Mouse (Mus musculus) limb, embryonic 11.5 days (tissue): ENCODE measurements at regions not wholly inside any gene's neighbourhood (a gene's known extent, or its start where the extent isn't known, plus 50 kb on each side); places are given as distances from the start of the nearest gene placed in this dataset.

Source experiments
- ATAC-seq: fragments of 200-750 bp; cut with Nextera tagmentation; 2 replicates; pipeline ENCODE4 v1.8.0; 2017; ENCODE audit warnings: low read depth; ENCODE audit not compliant: insufficient number of reproducible peaks, low FRiP score, low TSS enrichment
- DNase-seq: peaks from one replicate; pipeline ENCODE4 v3.0.0-alpha.2; 2015; ENCODE audit warnings: low spot score
- H3K27ac ChIP-seq: fragments of 300-500 bp; sonication (generic); replicated peaks from 2 replicates; pipeline ENCODE4 v1.5.1; 2014; ENCODE audit warnings: low read depth, mild to moderate bottlenecking, low read length
- H3K27me3 ChIP-seq: fragments of 300-500 bp; sonication (generic); 2 replicates; pipeline ENCODE4 v1.6.1; 2014; ENCODE audit warnings: mild to moderate bottlenecking, low read length, mixed read lengths; ENCODE audit not compliant: control insufficient read depth, insufficient read depth
- H3K36me3 ChIP-seq: fragments of 300-500 bp; sonication (generic); 2 replicates; pipeline ENCODE4 v1.6.1; 2014; ENCODE audit warnings: mild to moderate bottlenecking, low read length, moderate library complexity, mixed read lengths; ENCODE audit not compliant: control insufficient read depth, insufficient read depth
- H3K4me1 ChIP-seq: fragments of 300-500 bp; sonication (generic); 2 replicates; pipeline ENCODE4 v1.6.1; 2014; ENCODE audit warnings: low read length, mixed read lengths; ENCODE audit not compliant: control insufficient read depth, insufficient read depth
- H3K4me2 ChIP-seq: fragments of 300-500 bp; sonication (generic); 2 replicates; pipeline ENCODE4 v1.6.1; 2014; ENCODE audit warnings: low read depth, mild to moderate bottlenecking, moderate library complexity; ENCODE audit not compliant: severe bottlenecking
- H3K4me3 ChIP-seq: fragments of 300-500 bp; sonication (generic); 2 replicates; pipeline ENCODE4 v1.5.1; 2014; ENCODE audit warnings: low read depth, low read length
- H3K9ac ChIP-seq: fragments of 300-500 bp; sonication (generic); 2 replicates; pipeline ENCODE4 v1.6.1; 2014; ENCODE audit warnings: mild to moderate bottlenecking, low read length
- H3K9me3 ChIP-seq: fragments of 300-500 bp; sonication (generic); 2 replicates; pipeline ENCODE4 v1.6.1; 2016; ENCODE audit warnings: low read length; ENCODE audit not compliant: control insufficient read depth
- WGBS: fragments of 180-500 bp; shearing (Covaris S2); extraction: QIAGEN DNeasy Blood & Tissue Kit; methylation state at CpG from one replicate; pipeline ENCODE4 v1.1.7; 2014; 5-methylcytosine and 5-hydroxymethylcytosine counted together

DNA sequence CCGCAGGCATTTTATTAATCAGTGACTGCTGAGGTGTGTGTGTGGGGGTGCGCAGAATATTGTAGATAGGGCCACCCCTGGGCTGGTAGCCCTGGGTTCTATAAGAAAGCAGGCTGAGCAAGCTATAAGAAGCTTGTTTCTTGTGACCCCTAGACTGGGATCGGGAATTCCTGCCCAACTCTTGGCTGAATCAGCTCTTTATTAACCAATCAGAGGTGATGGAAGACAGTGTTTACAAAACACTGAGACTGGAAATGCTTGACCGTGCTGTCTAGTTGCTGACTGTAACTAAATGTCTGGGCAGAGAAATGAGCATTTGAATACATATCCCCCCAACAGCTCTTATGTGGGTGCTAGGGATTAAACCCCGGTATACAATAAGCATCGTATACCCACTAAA, 114.8 kb upstream of the Pitx1 start:
- no peaks in the 10 kb centered on the region for H3K9me3 ChIP-seq
- H3K4me1 ChIP-seq = peaks cover 4% of the 10 kb centered on the region; the same call in 1 of the 2 replicates
- ATAC-seq = no peak
- no peak overlapping the region for H3K27ac ChIP-seq
- no peaks in the 10 kb centered on the region for H3K27me3 ChIP-seq
- WGBS = 85% methylated on average over 6 of the region's 6 CpGs
- no peak overlapping the region for H3K9ac ChIP-seq
- no peak for DNase-seq
- H3K4me3 ChIP-seq = no peak overlapping the region
- H3K4me2 ChIP-seq = no peak overlapping the region
- H3K36me3 ChIP-seq = no peaks in the 10 kb centered on the region

GRCm38 (mm10) chr13:55948591-55948990, 112.6 kb upstream of the Pitx1 start:
- no peak overlapping the region for H3K27ac ChIP-seq
- no peak for ATAC-seq
- no peak for DNase-seq
- no peaks in the 10 kb centered on the region for H3K27me3 ChIP-seq
- WGBS = 68% methylated on average over 9 of the region's 9 CpGs
- H3K9ac ChIP-seq = no peak overlapping the region
- no peaks in the 10 kb centered on the region for H3K36me3 ChIP-seq
- no peaks in the 10 kb centered on the region for H3K4me1 ChIP-seq
- no peak overlapping the region for H3K4me2 ChIP-seq
- H3K9me3 ChIP-seq = no peaks in the 10 kb centered on the region
- no peak overlapping the region for H3K4me3 ChIP-seq

- WGBS = 67% methylated on average over 2 of the region's 2 CpGs
- H3K36me3 ChIP-seq = no peaks in the 10 kb centered on the region
- no peaks in the 10 kb centered on the region for H3K4me1 ChIP-seq
- no peak overlapping the region for H3K9ac ChIP-seq
- H3K27me3 ChIP-seq = no peaks in the 10 kb centered on the region
- no peaks in the 10 kb centered on the region for H3K9me3 ChIP-seq
- ATAC-seq (no peak), DNase-seq (no peak)
- no peak overlapping the region for H3K27ac ChIP-seq
- no peak overlapping the region for H3K4me2 ChIP-seq
- H3K4me3 ChIP-seq = no peak overlapping the region
Measured at GRCm38 (mm10) chr13:55948144-55948543, 112.2 kb upstream of the Pitx1 start.

- no peak for DNase-seq
- Histone ChIP-seq H3K27me3 (no peaks in the 10 kb centered on the region), H3K36me3 (no peaks in the 10 kb centered on the region), H3K9ac (no peak overlapping the region), H3K4me3 (no peak overlapping the region), H3K4me2 (no peak overlapping the region), H3K9me3 (no peaks in the 10 kb centered on the region), H3K27ac (no peak overlapping the region), H3K4me1 (no peaks in the 10 kb centered on the region)
- 91% methylated on average over 9 of the region's 9 CpGs for WGBS
- no peak for ATAC-seq
Measured at GRCm38 (mm10) chr13:55937417-55937816, 101.4 kb upstream of the Pitx1 start.

GRCm38 (mm10) chr13:55937000-55937399, 101.0 kb upstream of the Pitx1 start:
- Histone ChIP-seq H3K36me3 (no peaks in the 10 kb centered on the region), H3K27ac (no peak overlapping the region), H3K4me3 (no peak overlapping the region), H3K9ac (no peak overlapping the region), H3K4me1 (no peaks in the 10 kb centered on the region), H3K9me3 (no peaks in the 10 kb centered on the region), H3K27me3 (no peaks in the 10 kb centered on the region), H3K4me2 (no peak overlapping the region)
- ATAC-seq (no peak), DNase-seq (no peak)
- WGBS = 93% methylated on average over 9 of the region's 9 CpGs

DNA sequence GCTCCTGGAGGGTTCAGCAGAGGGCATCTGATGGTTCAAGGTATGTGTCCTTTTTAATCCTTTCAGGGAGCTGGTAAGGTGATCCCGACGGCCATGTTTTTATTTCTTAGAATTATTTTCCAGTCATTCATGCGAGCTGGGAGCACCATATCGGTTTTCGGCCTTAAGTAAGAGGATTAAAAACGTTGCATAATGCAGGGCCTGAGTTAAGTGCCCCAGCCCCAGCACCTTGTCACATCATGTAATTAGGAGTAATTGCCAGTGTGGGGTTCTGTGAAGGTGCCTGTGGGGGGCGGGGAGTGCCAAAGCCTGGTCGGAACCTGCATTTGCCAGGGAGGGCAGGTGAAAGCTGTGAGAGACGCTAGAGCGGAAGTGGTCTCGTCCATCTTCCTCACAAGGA, 94.6 kb upstream of the Pitx1 start:
- H3K9ac ChIP-seq = no peak overlapping the region
- no peaks in the 10 kb centered on the region for H3K27me3 ChIP-seq
- H3K4me2 ChIP-seq = no peak overlapping the region
- no peak overlapping the region for H3K27ac ChIP-seq
- peaks cover 4% of the 10 kb centered on the region; the same call in 1 of the 2 replicates for H3K4me1 ChIP-seq
- H3K4me3 ChIP-seq = no peak overlapping the region
- DNase-seq (no peak), ATAC-seq (no peak)
- no peaks in the 10 kb centered on the region for H3K36me3 ChIP-seq
- 65% methylated on average over 11 of the region's 11 CpGs for WGBS
- H3K9me3 ChIP-seq = no peaks in the 10 kb centered on the region

GRCm38 (mm10) chr13:55929814-55930213, 93.8 kb upstream of the Pitx1 start:
- no peak overlapping the region for H3K4me2 ChIP-seq
- 40% methylated on average over 6 of the region's 6 CpGs for WGBS
- no peaks in the 10 kb centered on the region for H3K9me3 ChIP-seq
- H3K9ac ChIP-seq = no peak overlapping the region
- no peaks in the 10 kb centered on the region for H3K27me3 ChIP-seq
- no peak overlapping the region for H3K4me3 ChIP-seq
- H3K4me1 ChIP-seq = peaks cover 4% of the 10 kb centered on the region; the same call in 1 of the 2 replicates
- H3K36me3 ChIP-seq = no peaks in the 10 kb centered on the region
- DNase-seq (no peak), ATAC-seq (no peak)
- no peak overlapping the region for H3K27ac ChIP-seq

GRCm38 (mm10) chr13:55923505-55924136, 87.6 kb upstream of the Pitx1 start:
- H3K4me3 ChIP-seq = 0 out of 2 replicates have a peak overlapping the region, but pooled peaks have one; percentile 1

DNA sequence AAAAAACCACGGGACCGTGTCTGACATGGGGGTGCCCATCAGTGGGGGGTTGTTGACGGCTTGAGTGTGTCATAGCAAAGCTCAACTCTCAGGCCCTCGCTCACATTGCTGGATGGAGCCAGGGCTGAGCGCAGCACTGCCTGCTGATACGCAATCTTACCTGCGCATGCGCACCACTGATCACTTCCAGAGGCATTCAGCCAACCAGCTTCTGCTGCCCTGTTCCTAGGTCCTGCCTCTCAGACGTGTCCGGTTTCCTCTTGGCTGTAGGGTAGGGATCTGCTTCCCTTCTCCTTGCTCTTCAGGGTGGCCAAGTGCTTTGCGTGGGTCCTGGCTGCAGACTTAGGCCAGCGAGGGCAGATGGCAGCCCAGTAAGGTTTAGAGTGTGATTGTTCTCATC, 81.3 kb upstream of the Pitx1 start:
- no peak overlapping the region for H3K4me2 ChIP-seq
- no peak for ATAC-seq

More at GRCm38 (mm10) chr13:55923505-55924136, 87.6 kb upstream of the Pitx1 start:
- H3K9me3 ChIP-seq = no peaks in the 10 kb centered on the region
- H3K4me1 ChIP-seq = peaks cover 9% of the 10 kb centered on the region; the same call in 1 of the 2 replicates
- no peak overlapping the region for H3K9ac ChIP-seq
- 5% methylated on average over 7 of the region's 7 CpGs for WGBS
- 0 out of 2 replicates have a peak, but pooled peaks have one; percentile 54 for ATAC-seq
- no peaks in the 10 kb centered on the region for H3K36me3 ChIP-seq
- H3K27ac ChIP-seq = no peak overlapping the region; the same call in 1 of the 2 replicates
- no peaks in the 10 kb centered on the region for H3K27me3 ChIP-seq
- DNase-seq = peak; percentile 65
- peak overlapping the region; percentile 39 for H3K4me2 ChIP-seq

More for the DNA sequence above, 81.3 kb upstream of the Pitx1 start:
- no peaks in the 10 kb centered on the region for H3K36me3 ChIP-seq
- no peaks in the 10 kb centered on the region for H3K9me3 ChIP-seq
- no peak overlapping the region for H3K4me3 ChIP-seq
- no peak for DNase-seq
- WGBS = 90% methylated on average over 12 of the region's 12 CpGs
- H3K9ac ChIP-seq = no peak overlapping the region
- H3K27ac ChIP-seq = no peak overlapping the region
- H3K4me1 ChIP-seq = no peaks in the 10 kb centered on the region
- H3K27me3 ChIP-seq = no peaks in the 10 kb centered on the region
